Mouse (Mus musculus): Measurements from ENCODE around the gene Capns1.

GRCm38 (mm10) chr7:30143555-30144209, 54.9 kb downstream of the Capns1 start:
- TF ChIP-seq POLR2A (IDR thresholded peaks at IDR 0.05; ENCODE audit: low read depth, low read length) (no peak), CTCF (conservative IDR thresholded peaks at IDR 0.05; ENCODE audit: insufficient read depth, insufficient read length, low read depth, low read length) (no peak)

All from kidney, adult 2 months (tissue).